Mouse (Mus musculus): ENCODE results near the gene Ttc7b.

GRCm38 (mm10) chr12:100520794-100521186 lies at the start of gene Ttc7b:
- TF ChIP-seq ETS1 (IDR thresholded peaks at IDR 0.05; ENCODE audit: low read depth, low read length) (no peak), USF1 (IDR thresholded peaks at IDR 0.05; ENCODE audit: low read depth, low read length) (no peak), CTCF (IDR thresholded peaks at IDR 0.05 in 2 of 3, conservative IDR thresholded peaks at IDR 0.05 in 1 of 3; ENCODE audit: control insufficient read depth in 1 of 3, insufficient read depth in 1 of 3, low read depth in 2 of 3, low read length in 3 of 3, poor library complexity in 1 of 3, severe bottlenecking in 1 of 3) (peak in 2 of 3 experiments; percentile 39 to 73; a peak in 5 of 6 replicates), POLR2A (IDR thresholded peaks at IDR 0.05; ENCODE audit: control insufficient read depth in 1 of 2, insufficient read depth in 1 of 2, low read depth in 1 of 2, low read length in 2 of 2, poor library complexity in 1 of 2) (no peak)
